Mouse (Mus musculus) urinary bladder, postnatal 36 days (tissue): ENCODE measurements around the gene Crebrf.

ENCODE experiments used
- DNase-seq, 2 experiments: peaks; one replicate each; pipeline ENCODE4 v3.0.0; 2022; ENCODE audit warnings: low spot score in 2 of 2, mixed read lengths in 1 of 2

The Crebrf gene

GRCm38 (mm10) chr17:26826131-26826530 lies 110.7 kb downstream of the Crebrf start:
- DNase-seq: no peak
